Mouse (Mus musculus) liver, embryonic 15.5 days (tissue): ENCODE measurements at regions not wholly inside any gene's neighbourhood (a gene's known extent, or its start where the extent isn't known, plus 50 kb on each side); places are given as distances from the start of the nearest gene placed in this dataset.
"Not testable (repeated sequence)": the region's sequence is repeated elsewhere in the genome, so short reads cannot be mapped to it uniquely, and the experiment has no call there.

ENCODE experiments used
- ATAC-seq: fragments of 200-750 bp; cut with Nextera tagmentation; 2 replicates; pipeline ENCODE4 v1.8.0; 2017; ENCODE audit warnings: moderate number of reproducible peaks, mild to moderate bottlenecking, moderate library complexity; ENCODE audit not compliant: insufficient read depth
- H3K27ac ChIP-seq: fragments of 300-500 bp; sonication (generic); replicated peaks from 2 replicates; pipeline ENCODE4 v1.5.1; 2015; ENCODE audit warnings: mild to moderate bottlenecking, inconsistent platforms
- H3K27me3 ChIP-seq: fragments of 300-500 bp; sonication (generic); 2 replicates; pipeline ENCODE4 v1.6.1; 2015; ENCODE audit warnings: mild to moderate bottlenecking, inconsistent platforms
- H3K36me3 ChIP-seq: fragments of 300-500 bp; sonication (generic); replicated peaks from 2 replicates; pipeline ENCODE4 v1.6.1; 2015; ENCODE audit warnings: moderate library complexity, mild to moderate bottlenecking, inconsistent platforms
- H3K4me1 ChIP-seq: fragments of 300-500 bp; sonication (generic); replicated peaks from 2 replicates; pipeline ENCODE4 v1.6.1; 2015; ENCODE audit warnings: inconsistent platforms
- H3K4me2 ChIP-seq: fragments of 300-500 bp; sonication (generic); 2 replicates; pipeline ENCODE4 v1.6.1; 2015; ENCODE audit warnings: moderate library complexity, mild to moderate bottlenecking, inconsistent platforms
- H3K4me3 ChIP-seq: fragments of 300-500 bp; sonication (generic); replicated peaks from 2 replicates; pipeline ENCODE4 v1.5.1; 2015; ENCODE audit warnings: mild to moderate bottlenecking, inconsistent platforms
- H3K9ac ChIP-seq: fragments of 300-500 bp; sonication (generic); 2 replicates; pipeline ENCODE4 v1.6.1; 2015; ENCODE audit warnings: moderate library complexity, mild to moderate bottlenecking, inconsistent platforms
- H3K9me3 ChIP-seq: fragments of 300-500 bp; sonication (generic); replicated peaks from 2 replicates; pipeline ENCODE4 v1.6.1; 2016; ENCODE audit warnings: inconsistent platforms
- WGBS: fragments of 180-500 bp; shearing (Covaris S2); methylation state at CpG from one replicate; pipeline ENCODE4 v1.1.7; 2015; ENCODE audit warnings: mixed read lengths; ENCODE audit not compliant: insufficient replicate concordance; 5-methylcytosine and 5-hydroxymethylcytosine counted together

- no peaks in the 10 kb centered on the region for H3K36me3 ChIP-seq
Measured at GRCm38 (mm10) chr10:69045275-69045674, 106.0 kb upstream of the Rhobtb1 start.

GRCm38 (mm10) chr10:69046008-69046555, 105.2 kb upstream of the Rhobtb1 start:
- Histone ChIP-seq H3K4me2 (no peak overlapping the region), H3K27ac (no peak overlapping the region), H3K27me3 (no peaks in the 10 kb centered on the region), H3K4me1 (no peaks in the 10 kb centered on the region), H3K36me3 (no peaks in the 10 kb centered on the region), H3K9ac (no peak overlapping the region), H3K9me3 (no peaks in the 10 kb centered on the region), H3K4me3 (no peak overlapping the region)
- 52% methylated on average over 10 of the region's 10 CpGs for WGBS
- no peak for ATAC-seq

More at GRCm38 (mm10) chr10:69045275-69045674, 106.0 kb upstream of the Rhobtb1 start:
- WGBS, result 66% methylated on average over 14 of the region's 14 CpGs
- Histone ChIP-seq H3K9me3 (no peaks in the 10 kb centered on the region), H3K27ac (no peak overlapping the region), H3K4me3 (no peak overlapping the region), H3K4me2 (no peak overlapping the region), H3K9ac (no peak overlapping the region), H3K27me3 (no peaks in the 10 kb centered on the region), H3K4me1 (no peaks in the 10 kb centered on the region)
- no peak for ATAC-seq

GRCm38 (mm10) chr10:69078008-69078407, 73.2 kb upstream of the Rhobtb1 start:
- H3K9ac ChIP-seq, result no peak overlapping the region
- 51% methylated on average over 11 of the region's 11 CpGs for whole genome bisulfite sequencing
- H3K4me1 ChIP-seq, result no peaks in the 10 kb centered on the region
- H3K27ac ChIP-seq, result no peak overlapping the region
- no peak overlapping the region for H3K4me2 ChIP-seq
- no peaks in the 10 kb centered on the region for H3K36me3 ChIP-seq
- H3K27me3 ChIP-seq, result no peaks in the 10 kb centered on the region
- no peak overlapping the region for H3K4me3 ChIP-seq
- no peak for ATAC-seq
- H3K9me3 ChIP-seq, result no peaks in the 10 kb centered on the region

- Histone ChIP-seq H3K36me3 (no peaks in the 10 kb centered on the region), H3K27me3 (no peaks in the 10 kb centered on the region), H3K4me3 (no peak overlapping the region), H3K4me1 (no peaks in the 10 kb centered on the region), H3K9me3 (no peaks in the 10 kb centered on the region), H3K9ac (no peak overlapping the region), H3K27ac (no peak overlapping the region), H3K4me2 (no peak overlapping the region)
- no peak for ATAC-seq
- 27% methylated on average over 1 of the region's 1 CpGs for WGBS
Measured at GRCm38 (mm10) chr10:69086184-69086583, 65.0 kb upstream of the Rhobtb1 start.

- no peaks in the 10 kb centered on the region for H3K27me3 ChIP-seq
- 20% methylated on average over 3 of the region's 3 CpGs for WGBS
- no peak for ATAC-seq
Measured at GRCm38 (mm10) chr10:69091872-69092271, 59.4 kb upstream of the Rhobtb1 start.

GRCm38 (mm10) chr10:69100021-69100420, 51.2 kb upstream of the Rhobtb1 start:
- Histone ChIP-seq H3K4me2 (no peak overlapping the region), H3K9me3 (no peaks in the 10 kb centered on the region), H3K4me1 (no peaks in the 10 kb centered on the region), H3K27ac (no peak overlapping the region), H3K36me3 (no peaks in the 10 kb centered on the region), H3K4me3 (no peak overlapping the region), H3K27me3 (no peaks in the 10 kb centered on the region), H3K9ac (no peak overlapping the region)
- WGBS, result 73% methylated on average over 3 of the region's 3 CpGs
- no peak for ATAC-seq

More at GRCm38 (mm10) chr10:69091872-69092271, 59.4 kb upstream of the Rhobtb1 start:
- no peak overlapping the region for H3K27ac ChIP-seq
- H3K4me2 ChIP-seq, result no peak overlapping the region
- H3K4me1 ChIP-seq, result no peaks in the 10 kb centered on the region
- no peaks in the 10 kb centered on the region for H3K36me3 ChIP-seq
- no peaks in the 10 kb centered on the region for H3K9me3 ChIP-seq
- H3K4me3 ChIP-seq, result no peak overlapping the region
- H3K9ac ChIP-seq, result no peak overlapping the region

GRCm38 (mm10) chr10:69100742-69101141, 50.5 kb upstream of the Rhobtb1 start:
- not testable (repeated sequence) for H3K4me3 ChIP-seq
- WGBS, result 72% methylated on average over 16 of the region's 16 CpGs

More at GRCm38 (mm10) chr10:69100742-69101141, 50.5 kb upstream of the Rhobtb1 start:
- H3K4me1 ChIP-seq, ATAC-seq, H3K9me3 ChIP-seq, H3K27me3 ChIP-seq, H3K9ac ChIP-seq, H3K36me3 ChIP-seq, H3K4me2 ChIP-seq, H3K27ac ChIP-seq: not testable (repeated sequence)
